Mouse (Mus musculus): ENCODE measurements around the gene Pdia6.

Gene Pdia6

GRCm38 (mm10) chr12:17263881-17264280, 2.5 kb upstream of the Pdia6 start:
- no peak for DNase-seq (ENCODE audit: low spot score in 2 of 2)

- no peak for DNase-seq (ENCODE audit: low spot score in 2 of 2)
These were observed 1.5 kb upstream of the Pdia6 start for GRCm38 (mm10) chr12:17264826-17265225.

GRCm38 (mm10) chr12:17266673-17266990, 287 bp downstream of the Pdia6 start:
- DNase-seq (ENCODE audit: low spot score in 2 of 2): no peak

GRCm38 (mm10) chr12:17267316-17267715, 971 bp downstream of the Pdia6 start:
- no peak for DNase-seq (ENCODE audit: low spot score in 2 of 2)

- DNase-seq (ENCODE audit: low spot score in 2 of 2): peak; percentile 25 to 43
These were observed 4.9 kb downstream of the Pdia6 start for GRCm38 (mm10) chr12:17271272-17271671.

GRCm38 (mm10) chr12:17273841-17274240, 7.5 kb downstream of the Pdia6 start:
- no peak for DNase-seq (ENCODE audit: low spot score in 2 of 2)

- DNase-seq (ENCODE audit: low spot score in 2 of 2): no peak
These were observed 22.2 kb downstream of the Pdia6 start for GRCm38 (mm10) chr12:17288496-17288895.

- no peak for DNase-seq (ENCODE audit: low spot score in 2 of 2)
These were observed 22.7 kb downstream of the Pdia6 start for GRCm38 (mm10) chr12:17289060-17289459.

GRCm38 (mm10) chr12:17289913-17290312, 23.6 kb downstream of the Pdia6 start:
- DNase-seq (ENCODE audit: low spot score in 2 of 2): no peak

- DNase-seq (ENCODE audit: low spot score in 2 of 2): no peak
These were observed 24.2 kb downstream of the Pdia6 start for GRCm38 (mm10) chr12:17290569-17290968.

GRCm38 (mm10) chr12:17296899-17297298, 30.6 kb downstream of the Pdia6 start:
- no peak for DNase-seq (ENCODE audit: low spot score in 2 of 2)

- no peak for DNase-seq (ENCODE audit: low spot score in 2 of 2)
These were observed 33.6 kb downstream of the Pdia6 start for GRCm38 (mm10) chr12:17299902-17300301.

- DNase-seq (ENCODE audit: low spot score in 2 of 2): no peak
These were observed 39.1 kb downstream of the Pdia6 start for GRCm38 (mm10) chr12:17305445-17305844.

- no peak for DNase-seq (ENCODE audit: low spot score in 2 of 2)
These were observed 41.9 kb downstream of the Pdia6 start for GRCm38 (mm10) chr12:17308246-17308645.

GRCm38 (mm10) chr12:17310852-17311839, 44.8 kb downstream of the Pdia6 start:
- DNase-seq (ENCODE audit: low spot score in 2 of 2): no peak

GRCm38 (mm10) chr12:17316096-17316495, 49.8 kb downstream of the Pdia6 start:
- no peak for DNase-seq (ENCODE audit: low spot score in 2 of 2)

GRCm38 (mm10) chr12:17317970-17318369, 51.6 kb downstream of the Pdia6 start:
- no peak for DNase-seq (ENCODE audit: low spot score in 2 of 2)

- DNase-seq (ENCODE audit: low spot score in 2 of 2): no peak
These were observed 52.1 kb downstream of the Pdia6 start for GRCm38 (mm10) chr12:17318453-17318852.

- DNase-seq (ENCODE audit: low spot score in 2 of 2): no peak
These were observed 58.5 kb downstream of the Pdia6 start for GRCm38 (mm10) chr12:17324549-17325470.

- DNase-seq (ENCODE audit: low spot score in 2 of 2): no peak
These were observed 62.9 kb downstream of the Pdia6 start, which contains the start of gene Atp6v1c2 for GRCm38 (mm10) chr12:17329259-17329658. Gene Atp6v1c2, minus strand, starts transcription at chr12:17329359.

- DNase-seq (ENCODE audit: low spot score in 2 of 2): no peak
These were observed 67.1 kb downstream of the Pdia6 start for GRCm38 (mm10) chr12:17333459-17333858.

All from spleen, postnatal 14 days (tissue).